Mouse (Mus musculus) liver, adult 2 months (tissue): ENCODE data around the gene Iqgap3. TPM values are rescaled to one million over a fixed set of nuclear protein-coding genes. Genes with fewer than 3 reads are reported as not detected.
A peak's percentile ranks its signal among the peaks of the same experiment; 100 is the strongest.

Source experiments
- DNase-seq: peaks from one replicate; pipeline ENCODE4 v3.0.0-alpha.2; 2011; ENCODE audit warnings: low read depth, low spot score; ENCODE audit errors: extremely low read depth
- H3K27ac ChIP-seq: fragments of 200-500 bp; replicated peaks from 2 replicates; pipeline ENCODE4 v1.5.1; 2012; ENCODE audit warnings: low read depth, mild to moderate bottlenecking, control low read depth, inconsistent platforms, low read length; ENCODE audit not compliant: insufficient read depth
- H3K27me3 ChIP-seq: fragments of 200-500 bp; 2 replicates; pipeline ENCODE4 v1.6.1; 2012; ENCODE audit warnings: mild to moderate bottlenecking, moderate library complexity, low read length, inconsistent platforms; ENCODE audit not compliant: control insufficient read depth, insufficient read depth
- H3K36me3 ChIP-seq: fragments of 200-500 bp; 2 replicates; pipeline ENCODE4 v1.6.1; 2012; ENCODE audit warnings: low read length, inconsistent platforms; ENCODE audit not compliant: control insufficient read depth, insufficient read depth
- H3K4me1 ChIP-seq: fragments of 200-500 bp; 2 replicates; pipeline ENCODE4 v1.6.1; 2011; ENCODE audit warnings: low read length; ENCODE audit not compliant: control insufficient read depth, insufficient read depth
- H3K4me3 ChIP-seq: fragments of 200-500 bp; 2 replicates; pipeline ENCODE4 v1.5.1; 2011; ENCODE audit warnings: low read depth, mild to moderate bottlenecking, control low read depth, low read length, moderate library complexity; ENCODE audit not compliant: insufficient read depth
- H3K79me2 ChIP-seq: fragments of 200-500 bp; 2 replicates; pipeline ENCODE4 v1.6.1; 2012; ENCODE audit warnings: inconsistent platforms, mild to moderate bottlenecking, low read length, moderate library complexity; ENCODE audit not compliant: control insufficient read depth, insufficient read depth
- H3K9ac ChIP-seq: fragments of 200-500 bp; 2 replicates; pipeline ENCODE4 v1.6.1; 2012; ENCODE audit warnings: low read depth, mild to moderate bottlenecking, control low read depth, inconsistent platforms, low read length
- CTCF ChIP-seq: fragments of 200-500 bp; IDR thresholded peaks from 2 replicates; pipeline ENCODE4 v1.5.1; 2011; ENCODE audit warnings: low read depth, low read length, control low read depth
- POLR2A ChIP-seq: fragments of 200-500 bp; IDR thresholded peaks from 2 replicates; pipeline ENCODE4 v1.6.1; 2011; ENCODE audit warnings: low read length, control low read depth; ENCODE audit not compliant: insufficient read depth; ENCODE audit errors: extremely low read depth
- WGBS: fragments of 180-500 bp; shearing (Covaris S2); methylation state at CpG from one replicate; pipeline ENCODE4 v1.1.7; 2018; 5-methylcytosine and 5-hydroxymethylcytosine counted together
- polyA plus RNA-seq: library from polyadenylated mRNA; depleted of rRNA; stranded (reverse); fragments of >200 nt; gene quantifications from 2 replicates; pipeline ENCODE4 v1.2.3, GENCODE M21; 2012; rRNA removed
- total RNA-seq: library from RNA; depleted of rRNA; stranded (reverse); fragments of >200 nt; gene quantifications from 2 replicates; pipeline ENCODE4 v1.2.3, GENCODE M21; 2014; rRNA removed

Gene Iqgap3
- 0.18 and 0.40 TPM in 2 replicates for total RNA-seq
- polyA plus RNA-seq, result 0.16 and 0.27 TPM in 2 replicates

GRCm38 (mm10) chr3:88081345-88082223, at the start of gene Iqgap3:
Gene Iqgap3 (plus strand): TSS chr3:88081971.
- Histone ChIP-seq H3K79me2 (no peaks in the 10 kb centered on the region), H3K36me3 (no peaks in the 10 kb centered on the region), H3K27me3 (no peaks in the 10 kb centered on the region), H3K4me1 (no peaks in the 10 kb centered on the region), H3K4me3 (peak within 1 kb of the TSS; percentile 42; the same call in 1 of the 2 replicates), H3K27ac (no peak within 1 kb of the TSS), H3K9ac (no peak within 1 kb of the TSS)
- 19% methylated on average over 33 of the region's 33 CpGs for WGBS
- TF ChIP-seq CTCF, result no peak
- TF ChIP-seq POLR2A, result no peak
- peak; percentile 77 for DNase-seq

GRCm38 (mm10) chr3:88033506-88033905, 48.3 kb upstream of the Iqgap3 start:
- peaks cover 3% of the 10 kb centered on the region; the same call in 1 of the 2 replicates for H3K27me3 ChIP-seq
- no peaks in the 10 kb centered on the region for H3K4me1 ChIP-seq
- no peak for DNase-seq
- H3K36me3 ChIP-seq, result no peaks in the 10 kb centered on the region
- H3K27ac ChIP-seq, result no peak overlapping the region
- no peak overlapping the region for H3K4me3 ChIP-seq
- TF ChIP-seq CTCF (no peak), POLR2A (no peak)
- no peak overlapping the region for H3K9ac ChIP-seq
- H3K79me2 ChIP-seq, result no peaks in the 10 kb centered on the region
- WGBS, result 48% methylated on average over 5 of the region's 5 CpGs

GRCm38 (mm10) chr3:88035561-88036293, 46.0 kb upstream of the Iqgap3 start:
- no peaks in the 10 kb centered on the region for H3K79me2 ChIP-seq
- H3K27ac ChIP-seq, result no peak overlapping the region
- no peak overlapping the region for H3K4me3 ChIP-seq
- peaks cover 3% of the 10 kb centered on the region; the same call in 1 of the 2 replicates for H3K27me3 ChIP-seq
- no peaks in the 10 kb centered on the region for H3K36me3 ChIP-seq
- no peaks in the 10 kb centered on the region for H3K4me1 ChIP-seq
- DNase-seq, result no peak
- no peak for TF ChIP-seq CTCF
- no peak for TF ChIP-seq POLR2A
- no peak overlapping the region for H3K9ac ChIP-seq
- 60% methylated on average over 1 of the region's 1 CpGs for WGBS

GRCm38 (mm10) chr3:88042661-88043421, 38.9 kb upstream of the Iqgap3 start, which contains the start of gene Gpatch4:
Gene Gpatch4 (plus strand): TSS chr3:88043108.
- H3K27me3 ChIP-seq, result no peaks in the 10 kb centered on the region
- peak within 1 kb of the TSS; percentile 84 for H3K4me3 ChIP-seq
- DNase-seq, result peak; percentile 94
- H3K4me1 ChIP-seq, result 0 out of 2 replicates have a peak, but pooled peaks cover 3% of the 10 kb centered on the region
- H3K9ac ChIP-seq, result peak within 1 kb of the TSS; percentile 48
- 9% methylated on average over 36 of the region's 36 CpGs for WGBS
- peak within 1 kb of the TSS; percentile 6; the same call in 1 of the 2 replicates for H3K27ac ChIP-seq
- no peaks in the 10 kb centered on the region for H3K36me3 ChIP-seq
- TF ChIP-seq CTCF, result no peak
- TF ChIP-seq POLR2A, result 0 out of 2 replicates have a peak, but pooled peaks have one; percentile 15
- no peaks in the 10 kb centered on the region for H3K79me2 ChIP-seq

- Histone ChIP-seq H3K27ac (no peak overlapping the region), H3K27me3 (no peaks in the 10 kb centered on the region), H3K4me1 (no peaks in the 10 kb centered on the region), H3K9ac (no peak overlapping the region), H3K4me3 (no peak overlapping the region), H3K36me3 (no peaks in the 10 kb centered on the region), H3K79me2 (no peaks in the 10 kb centered on the region)
- 48% methylated on average over 3 of the region's 3 CpGs for WGBS
- no peak for DNase-seq
- no peak for TF ChIP-seq CTCF
These were observed 32.2 kb upstream of the Iqgap3 start for GRCm38 (mm10) chr3:88049532-88049931.
